Mouse (Mus musculus): ENCODE data around the gene Gm10490. TPM values are rescaled to one million over a fixed set of nuclear protein-coding genes. Genes with fewer than 3 reads are reported as not detected.

Gm10490 gene
- polyA plus RNA-seq (2012; fragmentation: generic; extraction: Trizol) = not detected

DNA sequence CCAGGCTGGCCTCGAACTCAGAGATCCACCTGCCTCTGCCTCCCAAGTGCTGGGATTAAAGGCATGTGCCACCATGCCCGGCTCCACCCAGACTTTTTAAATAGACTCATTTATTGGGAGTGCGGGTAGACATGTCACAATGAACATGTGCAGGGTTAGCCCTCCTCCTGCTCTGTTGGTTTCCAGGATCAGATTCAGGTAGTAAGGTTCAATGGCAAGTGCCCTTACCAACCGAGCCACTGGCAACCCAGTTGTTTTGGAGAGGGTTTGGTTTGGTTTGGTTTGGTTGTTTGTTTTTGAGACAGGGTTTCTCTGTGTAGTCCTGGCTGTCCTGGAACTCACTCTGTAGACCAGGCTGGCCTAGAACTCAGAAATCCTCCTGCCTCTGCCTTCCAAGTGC, at the start of gene Gm10490:
TSS of gene Gm10490 (plus strand) at position 301 of the 400 bp plus-strand sequence.

DNA sequence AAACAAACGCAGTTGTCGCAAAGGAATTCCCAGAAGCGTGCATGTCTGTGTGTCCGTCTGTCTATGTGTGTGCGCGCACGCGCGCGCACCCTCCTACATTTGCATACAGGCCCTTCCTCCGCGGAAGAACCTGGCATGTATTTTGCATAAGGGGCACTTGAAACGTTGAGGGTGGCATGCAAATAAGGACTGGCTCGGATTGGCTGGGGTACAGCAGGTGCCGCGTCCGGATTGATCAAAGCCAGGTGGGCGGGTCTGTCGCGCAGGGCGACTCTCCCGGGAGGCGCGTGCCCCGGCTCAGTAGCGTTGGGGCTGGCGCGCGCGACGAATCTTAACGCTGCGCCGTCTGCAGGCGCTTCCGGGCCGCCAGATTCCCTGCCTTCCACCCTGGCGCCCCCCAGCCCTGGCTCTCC, 31.3 kb upstream of the Gm10490 start, which contains the start of gene Pim2:
TSS of gene Pim2 (plus strand) at position 256 of the 413 bp plus-strand sequence.

DNA sequence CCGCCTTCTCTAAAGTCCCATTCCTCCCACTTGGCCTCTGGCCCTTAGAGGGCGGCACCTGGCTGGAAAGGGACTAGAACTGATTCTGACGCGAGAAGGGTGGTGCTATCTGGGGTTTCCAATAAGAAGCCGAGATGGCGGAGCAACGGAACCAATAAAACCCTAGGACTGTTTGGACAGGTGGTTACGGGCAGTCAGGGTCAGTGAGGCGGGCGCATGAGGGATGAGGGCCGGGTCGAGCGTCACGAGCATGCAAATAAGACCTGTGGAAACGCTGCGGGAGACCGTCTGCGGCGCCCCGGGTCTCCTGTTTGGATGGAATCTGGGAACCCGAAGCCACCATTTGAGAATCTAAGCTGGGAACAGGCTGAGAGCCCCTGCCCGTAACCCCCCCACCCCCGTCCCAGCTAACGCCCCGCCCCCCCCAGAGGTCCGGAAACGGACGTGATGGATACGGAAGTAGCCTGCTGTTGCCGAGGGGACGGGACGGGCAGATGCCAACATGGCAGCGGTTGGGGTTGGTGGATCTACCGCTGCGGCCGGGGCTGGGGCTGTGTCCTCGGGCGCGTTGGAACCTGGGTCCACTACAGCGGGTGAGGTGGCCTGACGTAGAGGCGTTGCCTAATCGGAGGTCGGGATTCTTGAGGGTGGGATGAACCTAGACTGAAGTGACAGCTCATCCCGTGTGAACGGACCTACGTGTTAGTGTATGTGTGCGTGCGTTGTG, 25.3 kb upstream of the Gm10490 start, which contains the start of gene Slc35a2:
TSS of gene Slc35a2 (plus strand) at position 188 of the 727 bp plus-strand sequence.

DNA sequence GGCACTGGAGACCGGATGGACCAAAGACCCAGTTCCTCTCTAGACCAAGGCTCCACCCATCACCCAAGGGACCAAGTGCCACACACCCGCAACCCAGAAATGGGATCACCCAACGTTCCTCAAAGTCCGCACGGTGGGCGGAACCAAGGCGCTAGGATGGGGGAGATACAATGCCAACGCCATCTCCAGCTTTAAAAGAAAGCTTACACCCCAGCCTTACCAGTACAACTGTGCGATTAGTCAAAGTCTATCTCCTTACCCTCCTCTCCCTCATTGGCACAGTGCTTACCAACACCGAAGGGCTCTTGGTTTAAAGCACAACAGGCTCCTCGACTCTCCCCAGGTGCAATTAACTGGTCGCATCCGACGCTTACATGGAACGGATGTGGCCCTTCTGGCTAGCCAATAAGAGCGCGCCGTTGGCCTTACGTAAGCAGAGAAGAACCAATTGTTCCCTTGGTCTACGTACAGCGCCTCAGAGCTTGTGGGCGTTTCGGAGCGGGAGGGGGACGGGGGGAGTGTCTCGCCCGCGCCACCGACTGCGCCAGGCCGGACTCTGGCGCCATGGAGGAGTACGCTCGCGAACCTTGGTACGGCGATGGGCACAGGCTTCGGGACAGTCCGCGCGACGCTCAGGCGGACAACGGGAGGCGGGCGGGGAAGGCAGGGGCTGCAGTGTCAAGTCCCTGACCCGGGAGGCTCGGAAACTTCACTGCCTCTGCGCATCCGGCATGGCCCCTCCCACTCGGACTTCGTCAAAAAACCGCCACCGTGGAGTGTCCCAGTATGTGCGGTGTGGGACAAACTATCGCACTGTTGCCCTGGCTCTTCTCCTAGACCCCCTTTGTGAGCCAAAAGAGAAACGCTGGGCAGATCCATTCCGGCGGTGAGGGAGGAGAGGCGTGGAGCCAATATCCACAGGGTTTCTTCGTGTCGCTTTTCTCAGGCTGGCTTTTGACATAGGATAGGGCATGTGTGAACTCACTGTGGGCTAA, 10.2 kb upstream of the Gm10490 start, which contains the start of the genes Pqbp1 and Timm17b:
TSS of gene Pqbp1 (minus strand) at position 390 of the 995 bp plus-strand sequence.
TSS of gene Timm17b (plus strand) at position 478 of the 995 bp plus-strand sequence.

DNA sequence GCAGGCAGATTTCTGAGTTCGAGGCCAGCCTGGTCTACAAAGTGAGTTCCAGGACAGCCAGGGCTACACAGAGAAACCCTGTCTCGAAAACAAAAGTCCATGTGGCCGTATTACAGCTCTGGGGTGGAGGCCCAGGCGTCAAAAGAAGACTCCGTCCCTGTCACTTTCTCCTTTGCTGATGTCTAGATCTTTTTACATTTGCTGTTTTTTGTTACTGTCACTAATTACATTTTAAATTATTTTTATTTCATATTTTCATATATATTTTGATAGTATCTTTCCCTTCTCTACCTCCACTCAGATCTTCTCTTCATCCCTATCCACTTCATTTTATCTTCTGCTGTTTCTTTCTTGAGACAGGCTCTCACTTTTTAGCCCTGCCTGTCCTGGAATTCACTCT, 1.6 kb upstream of the Gm10490 start, which contains the start of gene Gm10491:
TSS of gene Gm10491 (minus strand) at position 101 of the 400 bp plus-strand sequence.

DNA sequence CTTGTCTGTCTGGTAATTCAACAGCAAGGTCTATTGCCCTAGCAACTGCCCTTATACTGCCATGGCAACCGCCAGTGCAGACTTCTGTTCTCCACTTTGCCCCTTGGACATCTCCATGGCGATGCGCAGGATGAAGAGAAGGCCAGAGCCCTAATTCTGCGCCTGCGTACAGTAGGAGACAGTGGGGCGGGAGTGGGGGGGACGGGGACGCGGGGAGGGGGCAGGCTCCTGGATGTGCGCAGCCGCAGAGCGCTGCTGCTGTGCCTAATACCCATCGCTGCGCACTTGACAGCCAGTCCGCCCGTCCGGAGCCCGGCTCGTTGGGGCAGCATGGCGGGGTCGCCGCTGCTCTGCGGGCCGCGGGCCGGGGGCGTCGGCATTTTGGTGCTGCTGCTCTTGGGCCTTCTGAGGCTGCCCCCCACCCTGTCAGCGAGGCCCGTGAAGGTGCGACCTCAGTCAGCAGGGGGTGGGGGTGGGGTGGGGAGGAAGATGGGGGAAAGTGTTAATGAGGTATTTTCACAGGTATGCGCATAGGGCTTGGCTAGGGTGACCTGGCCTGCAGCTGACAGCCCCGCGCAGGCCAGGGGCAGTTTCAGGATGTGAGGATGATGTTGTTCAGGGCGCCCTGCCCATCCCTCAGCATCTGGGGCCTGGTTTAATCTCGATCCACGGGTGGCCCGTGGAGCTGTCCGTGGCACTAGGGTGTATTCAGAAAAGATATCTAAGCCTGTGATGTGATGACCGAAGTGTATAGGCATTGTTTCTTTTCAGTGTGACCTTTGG, 10.4 kb downstream of the Gm10490 start, which contains the start of gene Pcsk1n:
TSS of gene Pcsk1n (plus strand) at position 222 of the 783 bp plus-strand sequence.

DNA sequence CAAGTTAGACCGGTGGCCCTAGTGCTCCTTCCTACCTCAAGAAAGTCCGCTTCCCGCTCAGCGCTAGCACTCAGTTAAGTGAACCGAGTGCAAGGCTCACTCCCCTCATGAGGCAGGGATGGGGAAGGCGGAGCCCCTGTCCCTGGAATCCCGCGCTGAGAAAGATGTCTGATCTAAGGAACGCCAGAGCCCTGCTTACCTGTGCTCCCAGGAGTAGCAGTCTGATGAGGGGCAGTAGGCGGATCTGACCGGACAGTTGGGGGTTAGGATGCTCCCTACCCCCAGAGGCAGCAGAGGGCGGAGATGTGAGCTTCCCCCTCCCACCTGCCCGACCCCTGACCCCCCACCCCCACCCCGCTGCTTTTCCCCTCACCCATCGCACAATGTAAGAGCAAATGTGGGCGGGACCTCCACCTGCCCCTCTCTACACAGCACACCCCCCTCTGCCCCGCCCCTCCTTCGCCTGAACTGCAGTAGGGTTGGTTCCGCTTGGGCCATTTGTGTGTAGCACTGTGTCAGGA, 19.0 kb downstream of the Gm10490 start, which contains the start of gene Eras:
TSS of gene Eras (minus strand) at position 338 of the 521 bp plus-strand sequence.

DNA sequence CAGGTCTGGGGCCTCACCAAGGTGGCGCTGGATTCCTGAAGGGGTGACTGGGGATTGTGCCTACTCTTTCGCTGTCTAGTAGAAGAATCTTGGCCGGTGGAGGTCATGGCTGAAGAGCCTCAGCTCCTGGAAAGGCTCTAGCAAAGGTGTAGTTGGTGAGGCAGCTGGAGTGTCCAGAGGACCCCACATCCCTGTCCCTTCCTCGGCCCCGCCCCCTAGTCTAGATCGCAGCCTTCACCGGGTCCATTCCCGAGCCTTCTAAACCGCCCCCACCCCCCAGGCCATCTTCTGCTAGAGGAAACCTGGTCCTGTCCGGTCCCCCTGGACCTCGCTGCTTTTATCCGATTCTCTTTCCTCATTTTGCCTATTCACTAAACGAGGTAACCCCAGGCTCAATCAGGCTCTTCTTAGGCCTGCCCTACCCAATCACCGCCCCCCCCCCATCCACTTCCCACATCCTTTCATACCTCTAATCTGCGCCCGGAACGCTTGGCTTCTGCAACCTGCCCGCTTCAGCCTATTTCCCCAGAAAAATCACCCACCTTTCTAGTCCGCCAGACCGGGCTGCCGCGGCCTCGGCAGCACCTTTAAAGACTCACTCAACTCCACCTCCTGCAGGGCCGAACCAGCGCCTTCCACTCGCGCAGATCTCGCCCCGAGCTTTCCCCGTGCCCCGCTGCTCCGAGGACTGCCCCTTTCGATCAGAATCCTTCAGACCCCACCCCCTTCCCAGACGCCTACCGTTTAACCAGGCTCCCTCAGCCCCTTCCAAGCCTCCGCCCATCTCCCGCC, 38.0 kb downstream of the Gm10490 start, which contains the start of gene Hdac6:
TSS of gene Hdac6 (minus strand) at position 782 of the 792 bp plus-strand sequence.

Other genes starting within 250 kb of the Gm10490 start
- 100 to 1,000 TPM; 442 to 683 TPM for gene Plp2, start 238.2 kb upstream of the Gm10490 start, polyA plus RNA-seq (2012; fragmentation: generic; extraction: Trizol)
- gene Magix, start 228.3 kb upstream of the Gm10490 start, polyA plus RNA-seq (2012; fragmentation: generic; extraction: Trizol) = under 1 TPM; 0.01 to 0.20 TPM
- 10 to 100 TPM in 1 of 2 experiments, 1 to 10 TPM in 1; 2.5 to 11.5 TPM for gene Gpkow, start 212.4 kb upstream of the Gm10490 start, polyA plus RNA-seq (2012; fragmentation: generic; extraction: Trizol)
- 10 to 100 TPM; 15.4 to 54.3 TPM for gene Wdr45, start 195.2 kb upstream of the Gm10490 start, polyA plus RNA-seq (2012; fragmentation: generic; extraction: Trizol)
- under 1 TPM in 1 of 2 experiments, not detected in 1; 0.24 TPM for gene Gm45208, start 187.3 kb upstream of the Gm10490 start, polyA plus RNA-seq (2012; fragmentation: generic; extraction: Trizol)
- 100 to 1,000 TPM; 113 to 154 TPM for gene Praf2, start 181.1 kb upstream of the Gm10490 start, polyA plus RNA-seq (2012; fragmentation: generic; extraction: Trizol)
- 1 to 10 TPM; 2.4 to 7.6 TPM for gene Ccdc120, start 158.6 kb upstream of the Gm10490 start, polyA plus RNA-seq (2012; fragmentation: generic; extraction: Trizol)
- 10 to 100 TPM; 32.8 to 42.6 TPM for gene Tfe3, start 147.0 kb upstream of the Gm10490 start, polyA plus RNA-seq (2012; fragmentation: generic; extraction: Trizol)
- gene Gripap1, start 119.8 kb upstream of the Gm10490 start, polyA plus RNA-seq (2012; fragmentation: generic; extraction: Trizol) = 10 to 100 TPM in 1 of 2 experiments, 1 to 10 TPM in 1; 5.9 to 35.2 TPM
- 1 to 10 TPM in 1 of 2 experiments, under 1 TPM in 1; 0.34 to 4.5 TPM for gene Kcnd1, start 87.3 kb upstream of the Gm10490 start, polyA plus RNA-seq (2012; fragmentation: generic; extraction: Trizol)
- gene Otud5, start 68.2 kb upstream of the Gm10490 start, polyA plus RNA-seq (2012; fragmentation: generic; extraction: Trizol) = 10 to 100 TPM; 21.4 to 48.2 TPM
- 1 to 10 TPM in 1 of 2 experiments, under 1 TPM in 1; 0.71 to 4.9 TPM for gene Pim2, start 31.3 kb upstream of the Gm10490 start, polyA plus RNA-seq (2012; fragmentation: generic; extraction: Trizol)
- gene Slc35a2, start 25.5 kb upstream of the Gm10490 start, polyA plus RNA-seq (2012; fragmentation: generic; extraction: Trizol) = 10 to 100 TPM; 14.0 to 50.6 TPM
- 100 to 1,000 TPM; 107 to 150 TPM for gene Pqbp1, start 10.3 kb upstream of the Gm10490 start, polyA plus RNA-seq (2012; fragmentation: generic; extraction: Trizol)
- gene Timm17b, start 10.2 kb upstream of the Gm10490 start, polyA plus RNA-seq (2012; fragmentation: generic; extraction: Trizol) = 100 to 1,000 TPM in 1 of 2 experiments, 10 to 100 TPM in 1; 94.4 to 138 TPM
- gene Gm10491, start 1.7 kb upstream of the Gm10490 start, polyA plus RNA-seq (2012; fragmentation: generic; extraction: Trizol) = not detected
- gene Pcsk1n, start 10.3 kb downstream of the Gm10490 start, polyA plus RNA-seq (2012; fragmentation: generic; extraction: Trizol) = not detected
- gene Eras, start 19.1 kb downstream of the Gm10490 start, polyA plus RNA-seq (2012; fragmentation: generic; extraction: Trizol) = not detected
- 10 to 100 TPM; 11.6 to 18.8 TPM for gene Hdac6, start 38.3 kb downstream of the Gm10490 start, polyA plus RNA-seq (2012; fragmentation: generic; extraction: Trizol)
- under 1 TPM in 1 of 2 experiments, not detected in 1; 0.05 TPM for gene Gata1, start 68.5 kb downstream of the Gm10490 start, polyA plus RNA-seq (2012; fragmentation: generic; extraction: Trizol)
- gene Glod5, start 109.0 kb downstream of the Gm10490 start, polyA plus RNA-seq (2012; fragmentation: generic; extraction: Trizol) = not detected
- gene Suv39h1, start 165.2 kb downstream of the Gm10490 start, polyA plus RNA-seq (2012; fragmentation: generic; extraction: Trizol) = 10 to 100 TPM; 22.9 to 28.6 TPM
- under 1 TPM; 0.06 to 0.17 TPM for gene Was, start 181.0 kb downstream of the Gm10490 start, polyA plus RNA-seq (2012; fragmentation: generic; extraction: Trizol)
- gene Wdr13, start 223.3 kb downstream of the Gm10490 start, polyA plus RNA-seq (2012; fragmentation: generic; extraction: Trizol) = 10 to 100 TPM in 1 of 2 experiments, 1 to 10 TPM in 1; 1.4 to 22.3 TPM
- 100 to 1,000 TPM; 161 to 371 TPM for gene Rbm3, start 236.3 kb downstream of the Gm10490 start, polyA plus RNA-seq (2012; fragmentation: generic; extraction: Trizol)

Data from C3H10T1/2 (cell line).